Mouse (Mus musculus) small intestine, adult 2 months (tissue): ENCODE results near the gene Sec24b.

Source experiments
- CTCF ChIP-seq: fragments of 200-500 bp; IDR thresholded peaks from 2 replicates; pipeline ENCODE4 v1.5.1; 2012; ENCODE audit warnings: low read depth, mild to moderate bottlenecking, control low read depth, inconsistent platforms, low read length, moderate library complexity, mixed read lengths; ENCODE audit not compliant: insufficient replicate concordance, insufficient read length; ENCODE audit errors: extremely low read depth
- POLR2A ChIP-seq: fragments of 200-500 bp; IDR thresholded peaks from 2 replicates; pipeline ENCODE4 v1.6.1; 2012; ENCODE audit warnings: low read depth, mild to moderate bottlenecking, control low read depth, inconsistent platforms, low read length, moderate library complexity

DNA sequence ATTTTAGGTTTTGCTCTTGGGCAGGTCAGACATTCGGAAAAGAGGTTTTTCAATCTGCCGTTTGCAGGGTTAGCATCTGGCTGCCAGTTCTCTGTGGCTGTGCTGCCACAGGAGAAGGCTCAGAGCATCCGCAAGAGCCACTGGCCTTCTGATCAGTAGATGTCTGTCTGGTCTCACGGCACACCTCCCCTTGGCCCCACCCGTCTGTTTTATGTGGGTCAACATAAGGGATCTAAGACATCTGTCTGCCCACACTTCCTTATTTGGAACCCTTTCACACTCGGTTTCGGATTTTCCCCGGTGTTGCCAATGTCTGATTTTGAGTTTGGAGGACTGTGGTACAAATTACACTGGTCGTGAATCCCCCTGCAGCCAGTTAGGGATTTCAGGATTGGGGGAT, 43.1 kb upstream of the Sec24b start:
- TF ChIP-seq CTCF, result no peak
- no peak for TF ChIP-seq POLR2A
